Mouse (Mus musculus): ENCODE data around the gene Pou2f3.

Pou2f3 gene

GRCm38 (mm10) chr9:43210190-43210682 is at the start of gene Pou2f3:
Gene Pou2f3, minus strand, starts transcription at chr9:43210369.
- peak; percentile 17 to 48 for DNase-seq

GRCm38 (mm10) chr9:43253271-43253681 is 43.1 kb upstream of the Pou2f3 start:
- DNase-seq: no peak

GRCm38 (mm10) chr9:43252790-43253189 is 42.6 kb upstream of the Pou2f3 start:
- no peak for DNase-seq

GRCm38 (mm10) chr9:43251786-43252185 is 41.6 kb upstream of the Pou2f3 start:
- DNase-seq: no peak

- no peak for DNase-seq
Observed at GRCm38 (mm10) chr9:43246738-43247180, 36.6 kb upstream of the Pou2f3 start.

GRCm38 (mm10) chr9:43245801-43246570 is 35.8 kb upstream of the Pou2f3 start:
- DNase-seq: no peak

GRCm38 (mm10) chr9:43242432-43242831 is 32.3 kb upstream of the Pou2f3 start:
- no peak for DNase-seq

- DNase-seq: no peak
Observed at GRCm38 (mm10) chr9:43241970-43242369, 31.8 kb upstream of the Pou2f3 start.

- DNase-seq: peak in 1 of 2 experiments; percentile 16
Observed at GRCm38 (mm10) chr9:43241291-43241690, 31.1 kb upstream of the Pou2f3 start.

- DNase-seq: no peak
Observed at GRCm38 (mm10) chr9:43240594-43240900, 30.4 kb upstream of the Pou2f3 start.

GRCm38 (mm10) chr9:43239712-43240593 is 29.8 kb upstream of the Pou2f3 start, which contains the start of gene Oaf:
Gene Oaf, minus strand, starts transcription at chr9:43239911.
- DNase-seq: peak; percentile 31 to 46

- DNase-seq: no peak
Observed at GRCm38 (mm10) chr9:43238631-43239545, 28.7 kb upstream of the Pou2f3 start.

- no peak for DNase-seq
Observed at GRCm38 (mm10) chr9:43238167-43238566, 28.0 kb upstream of the Pou2f3 start.

GRCm38 (mm10) chr9:43237111-43237775 is 27.1 kb upstream of the Pou2f3 start:
- DNase-seq: no peak

GRCm38 (mm10) chr9:43236576-43236975 is 26.4 kb upstream of the Pou2f3 start:
- DNase-seq: no peak

- DNase-seq: no peak
Observed at GRCm38 (mm10) chr9:43236106-43236505, 25.9 kb upstream of the Pou2f3 start.

- DNase-seq: no peak
Observed at GRCm38 (mm10) chr9:43235336-43235735, 25.2 kb upstream of the Pou2f3 start.

- DNase-seq: no peak
Observed at GRCm38 (mm10) chr9:43234496-43234895, 24.3 kb upstream of the Pou2f3 start.

- no peak for DNase-seq
Observed at GRCm38 (mm10) chr9:43233515-43233914, 23.3 kb upstream of the Pou2f3 start.

GRCm38 (mm10) chr9:43233044-43233443 is 22.9 kb upstream of the Pou2f3 start:
- DNase-seq: no peak

- no peak for DNase-seq
Observed at GRCm38 (mm10) chr9:43232286-43232685, 22.1 kb upstream of the Pou2f3 start.

- DNase-seq: no peak
Observed at GRCm38 (mm10) chr9:43231805-43232204, 21.6 kb upstream of the Pou2f3 start.

Data from cerebellum, postnatal 14 days (tissue).